Mouse (Mus musculus): ENCODE data around the gene Nr2e1. TPM values are rescaled to one million over a fixed set of nuclear protein-coding genes. Genes with fewer than 3 reads are reported as not detected.

Gene Nr2e1
- polyA plus RNA-seq, 2 experiments, result not detected

- TF ChIP-seq EP300 (IDR thresholded peaks at IDR 0.05; ENCODE audit: low read depth) (no peak), CTCF (IDR thresholded peaks at IDR 0.05; ENCODE audit: low read depth) (no peak)
- Histone ChIP-seq H3K4me2 (ENCODE audit: low read depth) (no peak overlapping the region), H3K36me3 (replicated peaks; ENCODE audit: control insufficient read depth, insufficient read depth, low read depth) (no peaks in the 10 kb centered on the region), H3K27ac (no peak overlapping the region), H3K9me3 (ENCODE audit: control insufficient read depth, low read length) (no peaks in the 10 kb centered on the region), H3K4me1 (replicated peaks; ENCODE audit: control insufficient read depth in 2 of 2, insufficient read depth in 2 of 2, low read length in 1 of 2) (peaks cover 12 to 20% of the 10 kb centered on the region in 2 experiments), H3K27me3 (ENCODE audit: control insufficient read depth, insufficient read depth, low read length) (no peaks in the 10 kb centered on the region), H3K4me3 (ENCODE audit: insufficient read depth in 1 of 2, low read depth in 2 of 2, low read length in 2 of 2) (no peak overlapping the region), H3K9ac (replicated peaks) (no peak overlapping the region)
- ATAC-seq (ENCODE audit: insufficient read depth), result peak; percentile 35; the same call in 1 of the 2 replicates
- 66% methylated on average over 6 of the region's 6 CpGs for WGBS (ENCODE audit: insufficient replicate concordance)
- no peak for DNase-seq (ENCODE audit: low read depth in 3 of 3, low spot score in 3 of 3)
These were observed 37.5 kb downstream of the Nr2e1 start for GRCm38 (mm10) chr10:42545707-42546503.

GRCm38 (mm10) chr10:42537571-42538316 lies 45.7 kb downstream of the Nr2e1 start:
- ATAC-seq (ENCODE audit: insufficient read depth), result peak; percentile 91
- Histone ChIP-seq H3K4me2 (ENCODE audit: low read depth) (peak overlapping the region; percentile 67), H3K27ac (peak overlapping the region; percentile 95), H3K4me3 (ENCODE audit: insufficient read depth in 1 of 2, low read depth in 2 of 2, low read length in 2 of 2) (peak overlapping the region; percentile 14 to 25), H3K9me3 (ENCODE audit: control insufficient read depth, low read length) (no peaks in the 10 kb centered on the region), H3K9ac (replicated peaks) (peak overlapping the region; percentile 61), H3K4me1 (replicated peaks; ENCODE audit: control insufficient read depth in 2 of 2, insufficient read depth in 2 of 2, low read length in 1 of 2) (peaks cover 63 to 68% of the 10 kb centered on the region in 2 experiments), H3K27me3 (ENCODE audit: control insufficient read depth, insufficient read depth, low read length) (no peaks in the 10 kb centered on the region), H3K36me3 (replicated peaks; ENCODE audit: control insufficient read depth, insufficient read depth, low read depth) (peaks cover 25% of the 10 kb centered on the region)
- DNase-seq (ENCODE audit: low read depth in 3 of 3, low spot score in 3 of 3), result peak; percentile 84 to 87 (median 86)
- 26% methylated on average over 9 of the region's 9 CpGs for WGBS (ENCODE audit: insufficient replicate concordance)
- TF ChIP-seq CTCF (IDR thresholded peaks at IDR 0.05; ENCODE audit: low read depth), result no peak
- peak; percentile 97 for TF ChIP-seq EP300 (IDR thresholded peaks at IDR 0.05; ENCODE audit: low read depth)

- H3K27me3 ChIP-seq (ENCODE audit: control insufficient read depth, insufficient read depth, low read length), result no peaks in the 10 kb centered on the region
- peak; percentile 78 for ATAC-seq (ENCODE audit: insufficient read depth)
- DNase-seq (ENCODE audit: low read depth in 3 of 3, low spot score in 3 of 3), result peak; percentile 69 to 78 (median 73)
- H3K4me3 ChIP-seq (ENCODE audit: insufficient read depth in 1 of 2, low read depth in 2 of 2, low read length in 2 of 2), result peak overlapping the region in 1 of 2 experiments; percentile 11; a peak in 2 of 4 replicates
- no peak for TF ChIP-seq CTCF (IDR thresholded peaks at IDR 0.05; ENCODE audit: low read depth)
- TF ChIP-seq EP300 (IDR thresholded peaks at IDR 0.05; ENCODE audit: low read depth), result peak; percentile 94
- peak overlapping the region; percentile 94 for H3K27ac ChIP-seq
- H3K9me3 ChIP-seq (ENCODE audit: control insufficient read depth, low read length), result no peaks in the 10 kb centered on the region
- H3K4me2 ChIP-seq (ENCODE audit: low read depth), result peak overlapping the region; percentile 71
- H3K36me3 ChIP-seq (replicated peaks; ENCODE audit: control insufficient read depth, insufficient read depth, low read depth), result peaks cover 41% of the 10 kb centered on the region
- 16% methylated on average over 11 of the region's 11 CpGs for WGBS (ENCODE audit: insufficient replicate concordance)
- H3K9ac ChIP-seq (replicated peaks), result peak overlapping the region; percentile 60
- peaks cover 60 to 65% of the 10 kb centered on the region in 2 experiments for H3K4me1 ChIP-seq (replicated peaks; ENCODE audit: control insufficient read depth in 2 of 2, insufficient read depth in 2 of 2, low read length in 1 of 2)
These were observed 49.5 kb downstream of the Nr2e1 start for GRCm38 (mm10) chr10:42533836-42534453.

GRCm38 (mm10) chr10:42525682-42526081 lies 57.8 kb downstream of the Nr2e1 start:
- no peak for TF ChIP-seq CTCF (IDR thresholded peaks at IDR 0.05; ENCODE audit: low read depth)
- TF ChIP-seq EP300 (IDR thresholded peaks at IDR 0.05; ENCODE audit: low read depth), result peak; percentile 87
- Histone ChIP-seq H3K9ac (replicated peaks) (peak overlapping the region; percentile 49), H3K27ac (peak overlapping the region; percentile 81), H3K4me3 (ENCODE audit: insufficient read depth in 1 of 2, low read depth in 2 of 2, low read length in 2 of 2) (no peak overlapping the region), H3K36me3 (replicated peaks; ENCODE audit: control insufficient read depth, insufficient read depth, low read depth) (peaks cover 34% of the 10 kb centered on the region), H3K4me1 (replicated peaks; ENCODE audit: control insufficient read depth in 2 of 2, insufficient read depth in 2 of 2, low read length in 1 of 2) (peaks cover 41 to 44% of the 10 kb centered on the region in 2 experiments), H3K4me2 (ENCODE audit: low read depth) (peak overlapping the region; percentile 16), H3K27me3 (ENCODE audit: control insufficient read depth, insufficient read depth, low read length) (no peaks in the 10 kb centered on the region), H3K9me3 (ENCODE audit: control insufficient read depth, low read length) (no peaks in the 10 kb centered on the region)
- ATAC-seq (ENCODE audit: insufficient read depth) (peak; percentile 77), DNase-seq (ENCODE audit: low read depth in 3 of 3, low spot score in 3 of 3) (no peak)
- 53% methylated on average over 3 of the region's 3 CpGs for WGBS (ENCODE audit: insufficient replicate concordance)

All from liver, embryonic 14.5 days (tissue).